16 mouse cellular contexts compared by ENCODE assay signal in genomic region chr12:30092081-30092480, GRCm38 (mm10). TPM values are rescaled to one million over a fixed set of nuclear protein-coding genes. Genes with fewer than 3 reads are reported as not detected.
DNase-seq lines count a peak whose midpoint lies in the region; ATAC-seq lines count a peak whose summit lies in the region.
"Had no signal": no experiment of that assay in that cellular context is flagged by ENCODE, and none has a peak within 500 bp of the region (broad histone marks: within the 10 kb centered on the region; RNA-seq: fewer than 3 reads in every experiment).

No protein-coding gene starts in this region.

- peak; percentile 56 for DNase-seq in adrenal gland, postnatal 10 days
- DNase-seq in adrenal gland, adult 2 months = no peak
- peak; percentile 91 for DNase-seq in heart, adult 11 months
- peak; percentile 7 to 22 for DNase-seq in cerebellum, adult 18-20 months
- DNase-seq in heart, postnatal 25 days (ENCODE audit: low spot score) = peak; percentile 7
- no peak for DNase-seq in spleen, adult 12 weeks (ENCODE audit: low spot score)
- no peak for DNase-seq in kidney, postnatal 36 days
- DNase-seq: kidney, postnatal 4 days; right cerebral cortex, postnatal 25 days had no signal

- no peak overlapping the region for H3K4me3 ChIP-seq in heart, embryonic 12.5 days
- H3K4me3 ChIP-seq: embryonic facial prominence, embryonic 15.5 days; limb, embryonic 13.5 days; lung, embryonic 15.5 days; neural tube, embryonic 13.5 days had no signal

- no peaks in the 10 kb centered on the region for H3K27me3 ChIP-seq in heart, embryonic 12.5 days (replicated peaks)
- H3K27me3 ChIP-seq: embryonic facial prominence, embryonic 15.5 days; limb, embryonic 13.5 days; lung, embryonic 15.5 days; neural tube, embryonic 13.5 days had no signal

- no peak overlapping the region for H3K9ac ChIP-seq in heart, embryonic 12.5 days
- H3K9ac ChIP-seq: embryonic facial prominence, embryonic 15.5 days; limb, embryonic 13.5 days; lung, embryonic 15.5 days; neural tube, embryonic 13.5 days had no signal

- no peaks in the 10 kb centered on the region for H3K4me1 ChIP-seq in heart, embryonic 12.5 days (replicated peaks)
- H3K4me1 ChIP-seq: embryonic facial prominence, embryonic 15.5 days; limb, embryonic 13.5 days; lung, embryonic 15.5 days had no signal

- no peak for ATAC-seq in heart, embryonic 12.5 days (ENCODE audit: insufficient number of reproducible peaks, low FRiP score)

- H3K27ac ChIP-seq in heart, embryonic 12.5 days (ENCODE audit: poor library complexity, severe bottlenecking) = no peak overlapping the region
- H3K27ac ChIP-seq: embryonic facial prominence, embryonic 15.5 days; limb, embryonic 13.5 days; lung, embryonic 15.5 days; neural tube, embryonic 13.5 days had no signal

- H3K4me2 ChIP-seq in heart, embryonic 12.5 days = no peak overlapping the region
- H3K4me2 ChIP-seq: embryonic facial prominence, embryonic 15.5 days; limb, embryonic 13.5 days; lung, embryonic 15.5 days; midbrain, embryonic 11.5 days; neural tube, embryonic 13.5 days had no signal

- 81% methylated on average over 5 of the region's 5 CpGs for WGBS in heart, embryonic 12.5 days

- intact Hi-C loops in heart, postnatal 25 days (cut with DNase I) = no loop called here

- no peaks in the 10 kb centered on the region for H3K36me3 ChIP-seq in heart, embryonic 12.5 days
- H3K36me3 ChIP-seq: embryonic facial prominence, embryonic 15.5 days; limb, embryonic 13.5 days; lung, embryonic 15.5 days; neural tube, embryonic 13.5 days had no signal

- no peaks in the 10 kb centered on the region for H3K9me3 ChIP-seq in heart, embryonic 12.5 days (replicated peaks)
- H3K9me3 ChIP-seq: embryonic facial prominence, embryonic 15.5 days; limb, embryonic 13.5 days; lung, embryonic 15.5 days; neural tube, embryonic 13.5 days had no signal

RNA-seq across cellular contexts. Expression of gene Tpo, which starts 40.3 kb away (rescaled TPM):
- total RNA-seq in adrenal gland, postnatal 10 days (2021) = not detected
- not detected for total RNA-seq in adrenal gland, adult 2 months (2021)
- 0.03 TPM in 1 of 2 replicates, not detected in the other for polyA plus RNA-seq in adrenal gland, adult 2 months (2012; rRNA removed)
- 0.05 TPM in 1 of 2 replicates, not detected in the other for polyA plus RNA-seq in heart, embryonic 12.5 days (2016; fragmentation: Nextera tagmentation; extraction: Ambion mirVana)
- total RNA-seq in heart, postnatal 25 days (2021) = not detected
- polyA plus RNA-seq: limb, embryonic 13.5 days; lung, embryonic 15.5 days; midbrain, embryonic 11.5 days; neural tube, embryonic 13.5 days; stomach, embryonic 16.5 days had no signal

Comparison
In these comparisons a context has a peak if more than half of its experiments do, and no peak if none do; other contexts are left out.
1. DNase-seq: peak in adrenal gland, postnatal 10 days (single experiment), heart, adult 11 months (single experiment), cerebellum, adult 18-20 months (2 of 2) and heart, postnatal 25 days (single experiment); none in adrenal gland, adult 2 months (single experiment), spleen, adult 12 weeks (single experiment) and kidney, postnatal 36 days (0 of 2).